Mouse (Mus musculus): ENCODE results near the gene Klhl2. TPM values are rescaled to one million over a fixed set of nuclear protein-coding genes. Genes with fewer than 3 reads are reported as not detected.

Gene Klhl2
- total and polyA plus RNA-seq, 2 experiments from 2014 or later: 27.4 to 41.0 TPM

DNA sequence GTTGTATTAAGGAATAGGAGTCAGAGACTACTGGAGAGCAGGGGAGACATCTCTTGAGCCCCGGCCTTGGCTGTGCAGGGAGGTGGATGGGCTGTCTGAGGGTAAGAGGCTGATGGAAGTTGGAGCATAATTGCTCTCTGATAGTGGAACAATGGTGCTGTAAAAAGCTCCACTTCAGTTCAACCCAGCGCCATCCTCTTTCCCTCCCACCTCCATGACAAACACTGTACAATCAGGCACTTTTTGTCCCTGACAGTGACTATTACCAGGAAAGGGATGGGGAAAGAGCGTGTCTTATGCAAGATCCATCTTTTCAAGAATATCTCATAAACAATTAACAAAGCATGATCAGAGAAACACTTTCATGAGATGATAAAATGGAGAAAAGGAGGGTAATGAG, 6.6 kb downstream of the Klhl2 start:
- no peaks in the 10 kb centered on the region for H3K36me3 ChIP-seq (ENCODE audit: insufficient read depth, low read length)
- no peaks in the 10 kb centered on the region for H3K9me3 ChIP-seq (ENCODE audit: low read length)
- ATAC-seq (no peak), DNase-seq (ENCODE audit: low spot score) (no peak)
- TF ChIP-seq CTCF (IDR thresholded peaks at IDR 0.05; ENCODE audit: low read depth): no peak
- no peak overlapping the region for H3K4me2 ChIP-seq (ENCODE audit: low read depth, low read length)
- no peak overlapping the region for H3K9ac ChIP-seq (replicated peaks; ENCODE audit: low read length)
- no peaks in the 10 kb centered on the region for H3K27me3 ChIP-seq (ENCODE audit: insufficient read depth, low read length)
- 84% methylated on average over 3 of the region's 3 CpGs for WGBS
- H3K4me3 ChIP-seq (ENCODE audit: low read length): no peak overlapping the region
- H3K27ac ChIP-seq: no peak overlapping the region
- H3K4me1 ChIP-seq (ENCODE audit: insufficient read depth, low read length): peaks cover 13% of the 10 kb centered on the region

DNA sequence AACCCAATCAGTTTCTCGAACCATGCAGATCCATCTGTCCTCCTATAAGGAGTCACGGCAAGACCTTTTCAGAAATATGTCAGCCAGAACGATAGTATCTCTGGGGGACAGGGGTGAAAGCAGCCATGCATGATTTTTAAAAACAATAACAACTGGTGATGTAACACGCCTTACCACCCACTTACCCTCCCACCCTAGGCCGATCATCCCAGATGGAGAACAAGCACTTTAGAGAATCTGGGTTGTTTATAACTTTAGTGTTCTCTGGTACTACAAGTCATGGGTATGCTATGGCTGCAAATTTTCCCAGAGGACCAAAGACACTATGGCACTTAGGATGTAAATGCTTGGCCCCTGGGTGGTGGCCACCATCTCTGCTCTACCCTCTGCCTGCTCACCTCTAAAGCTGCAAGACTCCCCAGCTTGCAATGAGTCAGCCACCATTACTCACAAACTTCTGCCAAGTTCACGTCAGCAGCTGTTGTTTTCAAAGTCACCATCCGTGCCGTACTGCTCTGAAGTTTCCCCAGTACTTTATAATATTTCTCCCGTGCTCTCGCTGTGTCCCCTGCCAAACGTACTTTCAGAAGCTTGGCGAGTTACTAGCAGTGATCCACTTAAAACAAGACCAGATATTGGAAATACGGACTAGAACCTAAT, 7.9 kb downstream of the Klhl2 start:
- DNase-seq (ENCODE audit: low spot score) (no peak), ATAC-seq (no peak)
- Histone ChIP-seq H3K36me3 (ENCODE audit: insufficient read depth, low read length) (no peaks in the 10 kb centered on the region), H3K9ac (replicated peaks; ENCODE audit: low read length) (no peak overlapping the region), H3K4me1 (ENCODE audit: insufficient read depth, low read length) (peaks cover 7% of the 10 kb centered on the region; the same call in 1 of the 2 replicates), H3K9me3 (ENCODE audit: low read length) (no peaks in the 10 kb centered on the region), H3K4me2 (ENCODE audit: low read depth, low read length) (no peak overlapping the region), H3K4me3 (ENCODE audit: low read length) (no peak overlapping the region), H3K27ac (no peak overlapping the region), H3K27me3 (ENCODE audit: insufficient read depth, low read length) (no peaks in the 10 kb centered on the region)
- 73% methylated on average over 13 of the region's 13 CpGs for WGBS
- no peak for TF ChIP-seq CTCF (IDR thresholded peaks at IDR 0.05; ENCODE audit: low read depth)

DNA sequence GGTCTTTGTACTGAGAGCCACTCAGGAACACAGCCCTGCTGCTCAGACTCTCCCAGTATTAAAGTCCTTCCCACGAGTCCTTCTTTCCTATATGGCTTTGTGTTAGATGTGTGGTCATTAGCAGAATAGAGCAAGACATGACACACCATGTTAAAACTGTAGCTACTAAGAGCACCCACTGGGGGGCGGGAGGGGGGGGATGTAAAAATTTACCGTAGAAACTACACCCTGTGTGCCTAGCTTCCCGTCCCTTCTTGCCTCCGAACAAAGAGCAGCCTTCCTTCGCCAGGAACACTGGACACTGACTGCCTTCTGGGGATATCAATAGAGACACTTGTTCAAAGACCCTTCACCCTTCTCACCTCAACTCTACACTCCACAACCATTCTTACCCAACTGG, 10.2 kb downstream of the Klhl2 start:
- ATAC-seq: 0 out of 2 replicates have a peak, but pooled peaks have one; percentile 16
- H3K4me1 ChIP-seq (ENCODE audit: insufficient read depth, low read length): peaks cover 4% of the 10 kb centered on the region; the same call in 1 of the 2 replicates
- no peak overlapping the region for H3K27ac ChIP-seq
- H3K4me2 ChIP-seq (ENCODE audit: low read depth, low read length): no peak overlapping the region
- WGBS: 42% methylated on average over 6 of the region's 6 CpGs
- no peak for DNase-seq (ENCODE audit: low spot score)
- no peak overlapping the region for H3K9ac ChIP-seq (replicated peaks; ENCODE audit: low read length)
- H3K4me3 ChIP-seq (ENCODE audit: low read length): no peak overlapping the region
- no peaks in the 10 kb centered on the region for H3K9me3 ChIP-seq (ENCODE audit: low read length)
- H3K27me3 ChIP-seq (ENCODE audit: insufficient read depth, low read length): no peaks in the 10 kb centered on the region
- TF ChIP-seq CTCF (IDR thresholded peaks at IDR 0.05; ENCODE audit: low read depth): no peak
- no peaks in the 10 kb centered on the region for H3K36me3 ChIP-seq (ENCODE audit: insufficient read depth, low read length)

DNA sequence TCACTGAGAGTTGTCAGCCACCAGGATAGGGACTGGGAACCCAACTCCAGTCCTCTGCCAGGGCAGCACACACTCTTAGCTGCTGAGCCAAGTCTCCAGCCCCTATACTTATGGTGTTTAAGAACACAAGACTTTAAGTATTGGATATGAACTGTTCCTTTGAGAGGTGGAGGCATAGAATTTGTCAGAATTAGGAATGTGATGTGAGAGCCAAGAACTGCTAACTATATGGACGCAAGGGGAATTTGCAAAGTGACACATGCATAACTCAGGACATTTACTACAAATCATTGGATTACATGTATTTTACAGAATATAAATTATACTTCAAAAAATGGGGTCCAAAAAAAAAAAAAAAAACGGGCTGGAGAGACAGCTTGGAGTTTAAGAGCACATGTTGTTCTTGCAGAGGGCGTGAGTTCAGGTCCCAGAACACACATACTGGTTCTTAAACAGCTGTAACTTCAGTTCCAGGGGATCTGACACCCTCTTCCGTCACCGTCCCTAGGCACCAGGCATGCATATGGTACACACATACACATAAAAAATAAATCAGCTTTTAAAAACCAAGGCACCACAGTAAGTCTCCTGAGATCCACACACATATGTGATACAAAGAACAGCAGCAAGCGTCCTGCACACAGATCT, 14.2 kb downstream of the Klhl2 start:
- DNase-seq (ENCODE audit: low spot score) (no peak), ATAC-seq (no peak)
- Histone ChIP-seq H3K27me3 (ENCODE audit: insufficient read depth, low read length) (no peaks in the 10 kb centered on the region), H3K4me2 (ENCODE audit: low read depth, low read length) (no peak overlapping the region), H3K36me3 (ENCODE audit: insufficient read depth, low read length) (no peaks in the 10 kb centered on the region), H3K9ac (replicated peaks; ENCODE audit: low read length) (no peak overlapping the region), H3K9me3 (ENCODE audit: low read length) (no peaks in the 10 kb centered on the region), H3K4me1 (ENCODE audit: insufficient read depth, low read length) (0 out of 2 replicates have a peak, but pooled peaks cover 4% of the 10 kb centered on the region), H3K27ac (no peak overlapping the region), H3K4me3 (ENCODE audit: low read length) (no peak overlapping the region)
- no peak for TF ChIP-seq CTCF (IDR thresholded peaks at IDR 0.05; ENCODE audit: low read depth)
- 76% methylated on average over 6 of the region's 6 CpGs for WGBS

GRCm38 (mm10) chr8:64834071-64834877, 15.5 kb downstream of the Klhl2 start:
- ATAC-seq (no peak), DNase-seq (ENCODE audit: low spot score) (no peak)
- no peak overlapping the region for H3K27ac ChIP-seq
- H3K36me3 ChIP-seq (ENCODE audit: insufficient read depth, low read length): no peaks in the 10 kb centered on the region
- no peak overlapping the region for H3K9ac ChIP-seq (replicated peaks; ENCODE audit: low read length)
- 0 out of 2 replicates have a peak, but pooled peaks cover 4% of the 10 kb centered on the region for H3K4me1 ChIP-seq (ENCODE audit: insufficient read depth, low read length)
- H3K9me3 ChIP-seq (ENCODE audit: low read length): no peaks in the 10 kb centered on the region
- no peaks in the 10 kb centered on the region for H3K27me3 ChIP-seq (ENCODE audit: insufficient read depth, low read length)
- 31% methylated on average over 27 of the region's 27 CpGs for WGBS
- no peak for TF ChIP-seq CTCF (IDR thresholded peaks at IDR 0.05; ENCODE audit: low read depth)
- peak overlapping the region; percentile 16; the same call in 1 of the 2 replicates for H3K4me2 ChIP-seq (ENCODE audit: low read depth, low read length)
- H3K4me3 ChIP-seq (ENCODE audit: low read length): no peak overlapping the region

DNA sequence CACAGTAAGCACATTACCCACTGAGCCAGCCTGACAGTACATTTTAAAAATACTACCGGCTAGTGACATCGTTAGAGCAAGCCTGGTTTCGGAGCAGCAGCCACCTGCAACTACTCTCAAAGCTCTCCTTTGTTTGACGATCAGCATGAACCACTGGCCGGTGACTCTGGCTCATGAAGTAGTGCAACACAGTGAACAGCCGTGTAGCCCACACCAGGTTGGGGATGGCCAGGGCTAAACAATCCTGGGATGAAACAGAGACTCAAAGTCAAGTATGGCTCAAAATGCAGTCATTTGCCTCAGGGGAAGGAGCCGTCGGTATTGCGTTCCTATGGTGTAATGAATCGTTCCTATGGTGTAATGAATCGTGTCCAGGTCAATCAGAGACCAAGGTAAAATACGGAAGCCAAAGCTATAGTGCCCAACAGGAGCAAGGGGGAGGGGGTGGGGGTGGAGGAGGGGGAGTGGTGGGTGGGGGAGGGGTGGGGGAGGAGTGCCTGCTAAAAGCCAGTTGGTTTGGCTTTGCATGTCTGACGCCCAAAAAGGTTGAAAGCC, 17.2 kb downstream of the Klhl2 start:
- Histone ChIP-seq H3K36me3 (ENCODE audit: insufficient read depth, low read length) (no peaks in the 10 kb centered on the region), H3K9me3 (ENCODE audit: low read length) (no peaks in the 10 kb centered on the region), H3K4me2 (ENCODE audit: low read depth, low read length) (no peak overlapping the region), H3K27me3 (ENCODE audit: insufficient read depth, low read length) (no peaks in the 10 kb centered on the region), H3K27ac (no peak overlapping the region), H3K4me1 (ENCODE audit: insufficient read depth, low read length) (0 out of 2 replicates have a peak, but pooled peaks cover 4% of the 10 kb centered on the region), H3K9ac (replicated peaks; ENCODE audit: low read length) (no peak overlapping the region), H3K4me3 (ENCODE audit: low read length) (no peak overlapping the region)
- DNase-seq (ENCODE audit: low spot score) (no peak), ATAC-seq (no peak)
- TF ChIP-seq CTCF (IDR thresholded peaks at IDR 0.05; ENCODE audit: low read depth): no peak
- WGBS: 62% methylated on average over 13 of the region's 13 CpGs

Data from hindbrain, postnatal 0 days (tissue).